Mouse (Mus musculus) G1E (cell line): ENCODE measurements at regions not wholly inside any gene's neighbourhood (a gene's known extent, or its start where the extent isn't known, plus 50 kb on each side); places are given as distances from the start of the nearest gene placed in this dataset.

ENCODE experiments used
- CTCF ChIP-seq: IDR thresholded peaks from 2 replicates; pipeline ENCODE4 v1.5.1; 2012; ENCODE audit warnings: low read depth, low read length, inconsistent platforms, mixed read lengths
- GATA1 ChIP-seq: IDR thresholded peaks from 2 replicates; pipeline ENCODE4 v1.6.1; 2012; ENCODE audit warnings: borderline replicate concordance, low read length, inconsistent platforms, mixed read lengths
- GATA2 ChIP-seq: IDR thresholded peaks from 2 replicates; pipeline ENCODE4 v1.6.1; 2012; ENCODE audit warnings: low read depth, low read length, inconsistent platforms, borderline replicate concordance
- TAL1 ChIP-seq: conservative IDR thresholded peaks from 2 replicates; pipeline ENCODE4 v1.6.1; 2012; ENCODE audit warnings: low read depth, low read length, inconsistent platforms, mixed read lengths

- TF ChIP-seq CTCF (no peak), GATA2 (no peak), GATA1 (no peak), TAL1 (no peak; the same call in 1 of the 2 replicates)
Observed at GRCm38 (mm10) chr1:154007440-154007839, 107.4 kb upstream of the Teddm2 start.
